Mouse (Mus musculus): ENCODE measurements around the gene Ephx4. TPM values are rescaled to one million over a fixed set of nuclear protein-coding genes. Genes with fewer than 3 reads are reported as not detected.

Ephx4 gene
- polyA plus RNA-seq, 1 experiment from 2014 or later = 3.7 TPM

DNA sequence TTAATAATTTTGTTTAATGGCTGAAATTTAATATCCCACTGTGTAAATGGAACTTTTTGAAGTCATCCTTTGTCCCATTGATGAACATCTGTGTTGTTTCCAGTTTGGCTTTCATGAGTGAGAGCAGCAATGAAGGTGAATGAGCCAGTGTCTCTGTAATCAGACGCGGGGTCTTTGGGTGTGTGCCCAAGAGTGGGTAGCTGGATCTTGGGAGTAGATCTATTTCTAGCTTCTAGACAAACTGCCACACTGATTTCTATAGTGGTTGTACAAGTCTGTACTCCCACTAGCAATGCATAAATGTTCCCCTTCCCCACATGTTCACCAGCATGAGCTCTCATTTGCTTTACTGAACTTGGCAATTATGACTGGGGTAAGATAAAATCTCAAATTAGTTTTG is 13.2 kb upstream of the Ephx4 start:
- H3K9me3 ChIP-seq (replicated peaks) = no peaks in the 10 kb centered on the region
- H3K4me3 ChIP-seq (replicated peaks) = no peak overlapping the region
- H3K4me1 ChIP-seq = no peaks in the 10 kb centered on the region
- WGBS = 74% methylated on average over 2 of the region's 2 CpGs
- no peak overlapping the region for H3K9ac ChIP-seq
- no peak for ATAC-seq (ENCODE audit: insufficient number of reproducible peaks, low FRiP score, low TSS enrichment, low read depth)
- H3K4me2 ChIP-seq (replicated peaks) = no peak overlapping the region
- H3K36me3 ChIP-seq = peaks cover 6% of the 10 kb centered on the region; the same call in 1 of the 2 replicates
- H3K27ac ChIP-seq (replicated peaks) = no peak overlapping the region
- H3K27me3 ChIP-seq = no peaks in the 10 kb centered on the region

DNA sequence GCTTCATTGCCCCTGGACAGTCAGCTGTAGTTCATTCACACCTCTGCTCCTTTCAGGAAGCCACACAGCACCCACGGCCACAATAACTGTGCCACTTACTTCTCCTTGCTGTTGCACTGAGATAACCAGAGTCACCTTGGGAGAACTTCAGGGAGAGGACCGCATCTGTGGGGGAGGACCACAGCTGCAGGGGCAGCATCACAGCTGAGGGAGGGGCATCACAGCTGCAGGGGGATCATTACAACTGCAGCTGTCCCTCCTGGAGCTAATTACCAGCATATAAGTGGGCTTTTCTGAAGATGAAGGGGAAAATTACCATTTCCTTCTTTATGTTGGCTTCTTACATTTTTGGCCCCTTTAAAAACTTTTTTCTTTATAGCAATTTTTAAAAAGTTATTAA is 8.1 kb upstream of the Ephx4 start:
- Histone ChIP-seq H3K9me3 (replicated peaks) (no peaks in the 10 kb centered on the region), H3K4me3 (replicated peaks) (no peak overlapping the region), H3K27me3 (no peaks in the 10 kb centered on the region), H3K9ac (no peak overlapping the region), H3K4me2 (replicated peaks) (no peak overlapping the region), H3K27ac (replicated peaks) (no peak overlapping the region), H3K36me3 (no peaks in the 10 kb centered on the region), H3K4me1 (no peaks in the 10 kb centered on the region)
- WGBS = 43% methylated on average over 2 of the region's 2 CpGs
- ATAC-seq (ENCODE audit: insufficient number of reproducible peaks, low FRiP score, low TSS enrichment, low read depth) = no peak

DNA sequence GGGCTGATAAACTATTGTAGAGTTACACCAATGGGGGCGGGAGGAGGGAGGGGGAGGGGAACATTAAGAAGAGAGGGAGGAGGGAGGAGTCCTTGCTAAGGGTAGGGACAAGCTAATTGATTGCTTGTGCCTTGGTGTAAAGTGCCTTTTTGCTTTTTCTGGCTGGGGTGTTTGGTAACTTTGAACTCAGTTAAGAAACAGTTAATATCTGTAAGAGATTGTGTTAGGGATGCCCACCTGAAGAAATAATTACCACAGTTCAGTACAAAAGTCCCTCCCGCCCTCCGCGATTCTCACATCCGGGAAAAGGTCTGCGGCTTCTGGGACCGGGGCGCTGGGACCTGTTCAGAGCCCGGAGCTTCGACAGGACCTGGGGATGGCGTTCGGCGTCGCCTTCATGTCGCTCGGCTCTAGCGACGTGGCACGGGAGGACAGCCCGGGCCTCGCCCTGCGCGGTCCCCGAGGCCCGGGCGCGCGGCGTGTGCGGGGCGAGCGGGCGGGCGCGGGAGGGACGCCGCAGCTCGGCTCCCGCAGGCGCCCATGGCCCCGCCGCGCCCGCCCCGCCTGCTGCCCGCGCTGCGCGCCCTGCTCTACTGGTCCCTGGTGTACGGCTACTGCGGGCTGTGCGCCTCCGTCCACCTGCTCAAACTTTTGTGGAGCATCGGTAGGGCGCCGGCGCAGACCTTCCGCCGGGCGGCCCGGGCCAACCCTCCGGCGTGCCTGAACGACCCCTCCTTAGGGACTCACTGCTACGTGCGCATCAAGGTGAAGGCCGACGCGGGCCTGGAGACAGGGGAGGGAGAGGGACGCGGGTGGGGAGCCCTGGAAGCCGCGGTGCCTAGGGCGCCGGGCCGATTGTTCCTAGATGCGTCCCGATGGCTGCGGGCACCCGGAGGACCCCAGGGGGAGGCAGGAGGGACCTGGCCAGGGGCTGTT is 743 bp downstream of the Ephx4 start:
- H3K4me1 ChIP-seq = peaks cover 5% of the 10 kb centered on the region; the same call in 1 of the 2 replicates
- H3K4me3 ChIP-seq (replicated peaks) = peak overlapping the region; percentile 61
- peak; percentile 72 for ATAC-seq (ENCODE audit: insufficient number of reproducible peaks, low FRiP score, low TSS enrichment, low read depth)
- H3K9me3 ChIP-seq (replicated peaks) = no peaks in the 10 kb centered on the region
- WGBS = under 1% methylated on average over 75 of the region's 80 CpGs
- H3K27me3 ChIP-seq = peaks cover 26% of the 10 kb centered on the region
- no peak overlapping the region for H3K27ac ChIP-seq (replicated peaks)
- H3K36me3 ChIP-seq = no peaks in the 10 kb centered on the region
- peak overlapping the region; percentile 57 for H3K9ac ChIP-seq
- peak overlapping the region; percentile 99 for H3K4me2 ChIP-seq (replicated peaks)

DNA sequence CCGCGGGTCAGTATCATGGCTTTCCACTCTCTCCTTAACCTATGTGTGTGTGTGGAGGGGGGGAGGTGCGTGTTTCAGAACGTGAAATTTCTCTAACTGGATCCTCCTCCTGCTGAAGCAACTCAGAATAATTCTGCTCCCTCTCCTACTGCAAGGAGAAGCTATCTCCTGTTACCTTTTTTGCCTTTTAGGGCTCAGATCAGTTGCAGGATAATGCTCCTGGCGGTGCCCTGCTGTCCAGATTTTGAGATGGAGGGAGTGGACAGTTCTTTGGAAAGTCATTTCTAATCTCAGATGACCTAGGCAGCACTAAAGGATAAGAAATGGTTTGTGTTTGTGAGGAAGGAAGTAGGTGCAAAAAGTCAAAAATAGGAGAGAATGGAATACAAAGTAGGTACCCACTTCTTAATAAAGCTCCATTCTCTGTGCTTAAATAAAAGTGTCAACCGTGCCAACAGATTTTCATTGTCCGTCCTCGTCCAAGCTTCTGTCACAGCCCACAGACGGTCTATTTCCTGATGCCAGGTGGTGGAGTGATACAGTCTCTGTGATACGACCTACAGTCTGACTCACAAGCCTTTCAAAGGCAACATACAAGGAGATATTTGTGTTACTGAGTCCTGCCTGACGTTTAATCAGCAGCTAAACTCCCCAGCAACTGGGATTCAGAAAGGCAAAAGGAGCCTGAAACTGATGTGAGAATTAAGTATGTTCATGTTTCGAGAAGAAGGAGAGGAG is 1.6 kb downstream of the Ephx4 start:
- peaks cover 26% of the 10 kb centered on the region for H3K27me3 ChIP-seq
- 32% methylated on average over 12 of the region's 12 CpGs for WGBS
- no peak; the same call in 1 of the 2 replicates for ATAC-seq (ENCODE audit: insufficient number of reproducible peaks, low FRiP score, low TSS enrichment, low read depth)
- no peaks in the 10 kb centered on the region for H3K9me3 ChIP-seq (replicated peaks)
- H3K36me3 ChIP-seq = no peaks in the 10 kb centered on the region
- peak overlapping the region; percentile 61 for H3K4me3 ChIP-seq (replicated peaks)
- peaks cover 5% of the 10 kb centered on the region; the same call in 1 of the 2 replicates for H3K4me1 ChIP-seq
- H3K4me2 ChIP-seq (replicated peaks) = peak overlapping the region; percentile 99
- H3K9ac ChIP-seq = peak overlapping the region; percentile 57
- no peak overlapping the region for H3K27ac ChIP-seq (replicated peaks)

DNA sequence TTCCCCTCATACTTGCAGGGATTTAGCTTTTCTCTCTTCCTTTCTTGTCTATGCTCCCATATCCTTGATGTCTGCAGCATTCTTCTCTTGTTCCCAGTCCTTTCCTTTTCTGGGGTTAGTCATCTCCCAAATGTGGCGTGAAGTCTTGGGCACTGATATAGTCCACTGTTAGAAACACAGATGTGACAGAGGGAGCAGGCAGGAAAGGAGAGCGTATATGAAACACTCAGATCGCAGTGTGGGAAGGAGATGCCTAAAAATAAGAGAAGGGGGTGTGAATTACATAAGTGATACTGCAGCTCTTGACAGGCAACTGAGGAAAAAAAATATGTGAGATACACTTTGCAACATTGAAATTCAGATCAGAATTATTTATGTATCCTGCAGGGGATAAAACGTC is 2.8 kb downstream of the Ephx4 start:
- H3K36me3 ChIP-seq = no peaks in the 10 kb centered on the region
- WGBS = 81% methylated on average over 4 of the region's 4 CpGs
- no peak overlapping the region for H3K9ac ChIP-seq
- peaks cover 5% of the 10 kb centered on the region; the same call in 1 of the 2 replicates for H3K4me1 ChIP-seq
- peaks cover 26% of the 10 kb centered on the region for H3K27me3 ChIP-seq
- H3K4me2 ChIP-seq (replicated peaks) = no peak overlapping the region
- ATAC-seq (ENCODE audit: insufficient number of reproducible peaks, low FRiP score, low TSS enrichment, low read depth) = no peak
- H3K9me3 ChIP-seq (replicated peaks) = no peaks in the 10 kb centered on the region
- H3K4me3 ChIP-seq (replicated peaks) = no peak overlapping the region
- H3K27ac ChIP-seq (replicated peaks) = no peak overlapping the region

DNA sequence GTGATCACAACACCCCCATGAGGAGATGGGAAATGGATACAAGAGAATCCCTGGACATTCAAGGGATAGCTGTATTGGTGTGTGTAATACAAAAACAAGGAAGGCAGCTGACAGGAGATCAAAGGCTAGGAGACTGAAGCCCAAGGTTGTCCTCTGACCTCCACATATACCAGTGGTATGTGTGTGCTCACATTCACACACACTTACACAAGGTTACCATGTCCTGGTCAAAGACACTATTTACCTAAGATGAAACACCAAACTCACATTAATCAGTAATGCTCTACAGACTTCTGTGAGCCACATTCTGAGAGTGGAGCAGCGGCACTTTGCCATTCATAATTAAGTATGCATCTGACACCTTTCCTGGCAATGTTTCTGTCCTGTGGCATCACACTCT is 7.8 kb downstream of the Ephx4 start:
- Histone ChIP-seq H3K4me2 (replicated peaks) (no peak overlapping the region), H3K9ac (no peak overlapping the region), H3K4me1 (no peaks in the 10 kb centered on the region), H3K4me3 (replicated peaks) (no peak overlapping the region), H3K27me3 (peaks cover 1% of the 10 kb centered on the region; the same call in 1 of the 2 replicates), H3K27ac (replicated peaks) (no peak overlapping the region), H3K9me3 (replicated peaks) (no peaks in the 10 kb centered on the region), H3K36me3 (no peaks in the 10 kb centered on the region)
- 82% methylated on average over 1 of the region's 1 CpGs for WGBS
- no peak for ATAC-seq (ENCODE audit: insufficient number of reproducible peaks, low FRiP score, low TSS enrichment, low read depth)

DNA sequence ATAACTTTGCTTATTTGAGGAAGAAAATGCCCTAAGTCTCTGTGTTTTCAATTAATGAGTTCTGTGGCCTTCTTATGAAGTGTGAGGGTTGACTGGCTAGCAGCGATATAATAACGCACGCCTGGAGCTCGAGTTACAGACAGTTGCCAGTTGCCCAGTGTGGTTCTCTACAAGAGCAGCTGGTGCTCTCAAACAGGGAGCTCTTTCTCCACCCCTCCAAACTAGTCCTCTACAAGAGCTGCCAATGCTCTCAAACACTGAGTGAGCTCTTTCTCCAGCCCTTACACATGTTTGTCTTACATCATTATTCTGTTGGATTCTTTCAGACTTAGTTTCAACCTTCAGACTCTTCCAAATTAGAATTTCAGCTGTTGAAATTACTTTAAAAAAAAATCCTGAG is 8.8 kb downstream of the Ephx4 start:
- H3K4me2 ChIP-seq (replicated peaks) = no peak overlapping the region
- H3K36me3 ChIP-seq = no peaks in the 10 kb centered on the region
- WGBS = 25% methylated on average over 4 of the region's 4 CpGs
- no peak overlapping the region for H3K9ac ChIP-seq
- no peak for ATAC-seq (ENCODE audit: insufficient number of reproducible peaks, low FRiP score, low TSS enrichment, low read depth)
- H3K27ac ChIP-seq (replicated peaks) = no peak overlapping the region
- H3K4me3 ChIP-seq (replicated peaks) = no peak overlapping the region
- H3K4me1 ChIP-seq = no peaks in the 10 kb centered on the region
- no peaks in the 10 kb centered on the region for H3K9me3 ChIP-seq (replicated peaks)
- no peaks in the 10 kb centered on the region for H3K27me3 ChIP-seq

DNA sequence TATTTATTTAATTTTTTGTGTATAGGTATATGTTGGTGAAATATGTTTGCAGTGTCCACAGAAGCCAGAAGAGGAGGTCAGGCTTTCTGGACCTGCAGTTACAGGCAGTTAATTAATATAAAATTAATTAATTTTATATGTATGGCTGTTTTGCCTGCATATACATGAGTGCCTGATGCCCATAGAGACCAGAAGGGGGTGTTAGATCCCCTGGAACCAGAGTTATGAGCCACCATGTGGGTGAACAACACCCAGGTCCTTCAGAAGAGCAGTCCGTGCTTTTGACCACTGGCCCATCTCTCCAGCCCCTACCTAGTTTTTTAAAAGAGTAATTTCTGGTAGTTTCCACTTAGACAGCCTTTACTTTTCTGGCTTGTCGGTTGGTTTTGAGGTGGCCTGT is 9.7 kb downstream of the Ephx4 start:
- Histone ChIP-seq H3K4me3 (replicated peaks) (no peak overlapping the region), H3K9me3 (replicated peaks) (no peaks in the 10 kb centered on the region), H3K36me3 (no peaks in the 10 kb centered on the region), H3K27me3 (no peaks in the 10 kb centered on the region), H3K4me2 (replicated peaks) (no peak overlapping the region), H3K4me1 (no peaks in the 10 kb centered on the region), H3K27ac (replicated peaks) (no peak overlapping the region), H3K9ac (no peak overlapping the region)
- no peak for ATAC-seq (ENCODE audit: insufficient number of reproducible peaks, low FRiP score, low TSS enrichment, low read depth)
- 86% methylated on average over 2 of the region's 2 CpGs for WGBS

DNA sequence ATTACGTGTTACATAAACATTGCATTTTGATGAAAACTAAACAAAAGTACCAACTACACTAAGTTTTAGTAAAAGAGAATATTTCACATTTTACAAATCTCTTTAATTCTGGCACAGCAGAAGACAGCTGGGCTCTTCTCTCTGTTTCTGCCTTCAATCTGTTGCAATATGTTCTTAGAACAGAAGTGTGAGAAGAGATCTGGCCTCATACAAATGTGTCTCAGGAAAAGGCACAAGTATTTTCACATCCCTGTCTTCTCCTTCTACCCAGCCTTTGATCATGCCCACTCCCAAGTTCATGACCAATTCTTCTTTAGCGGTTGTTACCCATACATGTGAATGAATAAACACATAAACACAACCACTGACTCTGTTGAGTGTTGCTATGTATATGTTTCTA is 12.6 kb downstream of the Ephx4 start:
- Histone ChIP-seq H3K4me3 (replicated peaks) (no peak overlapping the region), H3K36me3 (no peaks in the 10 kb centered on the region), H3K9me3 (replicated peaks) (no peaks in the 10 kb centered on the region), H3K27ac (replicated peaks) (no peak overlapping the region), H3K4me1 (no peaks in the 10 kb centered on the region), H3K27me3 (no peaks in the 10 kb centered on the region), H3K9ac (no peak overlapping the region), H3K4me2 (replicated peaks) (no peak overlapping the region)
- 82% methylated on average over 2 of the region's 2 CpGs for WGBS
- no peak for ATAC-seq (ENCODE audit: insufficient number of reproducible peaks, low FRiP score, low TSS enrichment, low read depth)

DNA sequence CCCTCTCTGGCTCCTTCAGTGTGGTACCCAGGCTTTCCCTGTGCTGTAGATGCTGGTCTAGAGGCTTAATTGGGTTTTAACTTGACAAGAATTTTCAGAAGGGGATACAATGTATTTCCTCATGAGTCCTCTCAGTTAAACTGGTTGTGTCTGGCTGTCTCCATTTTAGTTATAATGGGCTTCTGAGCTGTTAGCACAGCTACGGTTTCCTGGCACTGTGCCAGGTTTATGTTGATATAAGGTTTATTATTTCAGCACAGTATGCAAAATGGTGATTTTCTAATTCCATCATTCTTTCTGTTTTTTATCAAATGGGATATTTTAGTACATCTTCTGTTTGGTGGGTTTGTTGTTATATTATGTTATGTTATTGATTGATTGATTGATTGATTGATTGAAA is 19.1 kb downstream of the Ephx4 start:
- H3K4me1 ChIP-seq = no peaks in the 10 kb centered on the region
- H3K9me3 ChIP-seq (replicated peaks) = no peaks in the 10 kb centered on the region
- no peak overlapping the region for H3K9ac ChIP-seq
- ATAC-seq (ENCODE audit: insufficient number of reproducible peaks, low FRiP score, low TSS enrichment, low read depth) = no peak
- H3K36me3 ChIP-seq = no peaks in the 10 kb centered on the region
- 26% methylated on average over 1 of the region's 1 CpGs for WGBS
- no peak overlapping the region for H3K4me2 ChIP-seq (replicated peaks)
- H3K27ac ChIP-seq (replicated peaks) = no peak overlapping the region
- H3K27me3 ChIP-seq = no peaks in the 10 kb centered on the region
- H3K4me3 ChIP-seq (replicated peaks) = no peak overlapping the region

DNA sequence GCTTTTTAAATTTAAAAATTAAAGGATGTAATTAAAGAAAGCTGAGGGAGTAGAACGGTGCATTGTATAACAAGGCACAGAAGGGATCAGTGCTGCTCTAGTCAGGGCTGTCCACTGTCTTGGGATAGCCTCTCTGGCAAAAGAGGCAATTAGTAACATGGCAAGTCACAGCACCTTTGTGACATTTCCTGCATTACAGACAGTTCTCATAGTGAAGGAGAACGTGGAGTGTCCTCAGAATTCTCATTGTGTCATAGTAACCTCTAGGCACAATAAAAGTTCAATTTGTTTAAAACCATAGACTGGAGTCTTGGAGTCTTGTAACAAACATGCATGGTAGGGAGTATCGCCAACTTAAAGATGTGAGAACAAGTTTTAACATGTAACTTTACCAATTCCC is 28.7 kb downstream of the Ephx4 start, which contains the start of gene Lpcat2b:
Lpcat2b (plus strand) TSS at position 301 of the 400 bp plus-strand sequence.
- no peak within 1 kb of the TSS for H3K9ac ChIP-seq
- H3K4me2 ChIP-seq (replicated peaks) = no peak within 1 kb of the TSS
- H3K27me3 ChIP-seq = no peaks in the 10 kb centered on the region; the same call in 1 of the 2 replicates
- no peak within 1 kb of the TSS for H3K4me3 ChIP-seq (replicated peaks)
- no peak for ATAC-seq (ENCODE audit: insufficient number of reproducible peaks, low FRiP score, low TSS enrichment, low read depth)
- H3K9me3 ChIP-seq (replicated peaks) = no peaks in the 10 kb centered on the region
- H3K27ac ChIP-seq (replicated peaks) = no peak within 1 kb of the TSS
- H3K36me3 ChIP-seq = no peaks in the 10 kb centered on the region
- no peaks in the 10 kb centered on the region for H3K4me1 ChIP-seq
- WGBS = 67% methylated on average over 3 of the region's 3 CpGs

All from embryonic facial prominence, embryonic 15.5 days (tissue).